Mouse (Mus musculus): ENCODE measurements around the gene Fen1.

The Fen1 gene

GRCm38 (mm10) chr19:10216101-10216500, 12.1 kb upstream of the Fen1 start:
- in situ Hi-C loops (cut with MboI, MseI): no loop called here

DNA sequence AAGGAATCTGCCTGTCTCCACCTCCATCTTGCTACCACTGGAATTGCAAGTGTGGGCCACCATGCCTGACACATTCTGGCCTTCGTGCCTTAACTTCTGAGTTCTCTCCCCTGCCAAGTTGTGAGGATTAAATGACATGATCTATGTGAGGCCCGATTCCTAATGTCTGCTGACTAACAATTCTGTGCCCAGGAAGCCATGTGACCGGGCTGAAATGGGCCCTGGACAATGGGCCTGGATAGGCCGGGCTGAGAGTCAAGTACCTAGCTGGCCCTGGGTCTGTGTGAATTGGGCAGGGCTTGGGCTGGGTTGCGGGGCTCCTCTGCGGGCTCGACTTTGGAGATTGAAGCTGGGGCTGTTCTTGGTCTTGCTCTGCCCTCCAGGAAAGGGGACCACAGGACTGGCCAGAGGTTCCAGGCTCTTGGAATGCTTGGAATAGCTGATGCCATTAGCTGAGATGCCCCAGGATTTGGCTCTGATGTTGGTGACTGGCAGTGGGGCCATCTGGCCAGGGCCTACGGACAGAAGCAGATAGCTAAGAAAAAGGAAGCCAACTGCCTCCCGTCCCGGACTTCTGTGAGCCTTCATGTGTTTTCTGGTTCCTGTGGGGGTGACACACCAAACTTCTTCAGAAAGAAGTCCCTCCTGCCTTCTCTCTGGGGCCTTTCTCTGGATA, 10.0 kb upstream of the Fen1 start:
- in situ Hi-C loops (cut with MboI, MseI): no loop called here

DNA sequence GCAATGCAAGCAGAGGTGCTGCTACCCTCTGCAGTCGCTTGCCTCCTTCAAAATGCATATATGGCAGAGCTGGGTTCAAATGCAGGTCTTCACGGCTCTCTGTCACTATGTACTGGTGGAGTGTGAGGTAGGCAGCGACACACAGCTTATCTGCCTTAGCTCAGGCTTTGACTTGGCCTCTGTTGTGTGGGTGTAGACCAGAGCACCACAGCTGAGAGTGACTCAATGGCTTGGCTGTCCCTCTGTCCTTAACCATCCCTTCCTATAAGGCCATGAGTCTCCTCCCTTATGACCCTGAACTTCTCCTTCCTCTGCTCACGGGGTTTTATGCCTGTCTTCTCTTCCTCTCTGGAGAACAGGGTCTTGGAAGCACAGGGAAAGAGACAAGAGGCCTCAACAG, 6.9 kb upstream of the Fen1 start:
- in situ Hi-C loops (cut with MboI, MseI): no loop called here

- in situ Hi-C loops (cut with MboI, MseI): no loop called here
Measured at GRCm38 (mm10) chr19:10208851-10209250, 4.9 kb upstream of the Fen1 start.

DNA sequence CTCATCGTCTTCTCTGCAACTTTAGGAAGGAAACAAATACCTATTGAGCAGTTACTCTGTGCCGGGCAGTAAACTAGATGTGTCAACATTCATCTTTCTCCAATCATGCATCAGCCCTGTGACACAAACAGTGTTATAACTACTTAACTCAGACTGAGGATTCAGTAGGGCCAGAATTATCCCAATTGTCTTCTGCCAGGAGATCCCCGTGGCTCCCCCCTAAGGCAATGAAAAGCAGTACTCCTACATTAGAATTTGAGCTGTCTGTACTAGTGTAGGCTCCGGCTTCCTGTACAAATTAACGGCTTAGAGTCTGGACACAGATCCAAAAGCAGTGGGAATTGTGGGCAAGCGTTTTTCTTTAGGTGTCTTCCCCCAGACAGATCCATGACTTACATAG, 1.1 kb upstream of the Fen1 start:
- in situ Hi-C loops (cut with MboI, MseI): no loop called here

- in situ Hi-C loops (cut with MboI, MseI): no loop called here
Measured at GRCm38 (mm10) chr19:10204616-10205001, 640 bp upstream of the Fen1 start.

GRCm38 (mm10) chr19:10203146-10203847, 672 bp downstream of the Fen1 start:
- in situ Hi-C loops (cut with MboI, MseI): no loop called here

GRCm38 (mm10) chr19:10198723-10199122, 5.2 kb downstream of the Fen1 start:
- in situ Hi-C loops (cut with MboI, MseI): loop anchor here (25.0 kb wide), 1 partner anchor 286 kb away; no protein-coding TSS in a partner anchor

DNA sequence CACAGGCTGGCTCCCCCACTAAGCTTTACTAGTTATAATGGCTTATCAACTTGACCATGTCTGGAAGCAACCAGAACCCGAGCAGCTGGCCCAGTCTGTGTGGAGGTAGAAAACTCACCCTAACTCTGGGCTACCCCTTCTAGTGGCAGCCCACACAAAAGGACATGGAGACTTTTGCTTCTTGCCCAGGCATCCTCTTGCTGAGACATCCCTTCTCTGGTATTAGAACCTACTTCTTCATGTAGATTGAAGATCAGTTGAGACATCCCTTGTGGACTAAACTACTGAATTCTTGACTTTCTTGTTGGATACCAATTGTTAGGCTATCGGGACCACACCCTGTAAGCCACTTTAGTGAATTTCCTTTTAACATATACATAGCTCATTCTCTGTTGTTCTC, 5.7 kb downstream of the Fen1 start:
- in situ Hi-C loops (cut with MboI, MseI): loop anchor here (25.0 kb wide), 1 partner anchor 286 kb away; no protein-coding TSS in a partner anchor

DNA sequence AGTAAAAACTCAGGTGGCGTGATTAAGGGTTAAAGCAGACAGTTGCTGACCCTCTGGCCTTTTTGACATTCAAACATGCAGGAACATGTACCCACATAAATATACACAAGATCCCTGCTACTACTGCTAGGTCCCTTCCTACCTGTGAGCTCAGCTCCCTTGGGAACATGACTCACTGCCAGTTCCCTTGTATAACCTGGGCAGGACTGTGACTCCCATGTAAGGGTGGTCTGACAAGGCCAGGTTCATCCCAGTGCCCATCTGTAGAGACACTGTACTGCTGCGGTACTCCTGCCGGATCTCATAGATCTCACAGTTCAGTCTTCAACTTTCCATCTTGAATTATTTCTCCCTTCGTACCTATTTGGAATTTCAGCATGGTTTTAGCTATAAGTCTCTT, 6.8 kb downstream of the Fen1 start:
- in situ Hi-C loops (cut with MboI, MseI): loop anchor here (25.0 kb wide), 1 partner anchor 285 kb away; no protein-coding TSS in a partner anchor

- in situ Hi-C loops (cut with MboI, MseI): loop anchor here (25.0 kb wide), 1 partner anchor 283 kb away; no protein-coding TSS in a partner anchor
Measured at GRCm38 (mm10) chr19:10195252-10195651, 8.7 kb downstream of the Fen1 start.

DNA sequence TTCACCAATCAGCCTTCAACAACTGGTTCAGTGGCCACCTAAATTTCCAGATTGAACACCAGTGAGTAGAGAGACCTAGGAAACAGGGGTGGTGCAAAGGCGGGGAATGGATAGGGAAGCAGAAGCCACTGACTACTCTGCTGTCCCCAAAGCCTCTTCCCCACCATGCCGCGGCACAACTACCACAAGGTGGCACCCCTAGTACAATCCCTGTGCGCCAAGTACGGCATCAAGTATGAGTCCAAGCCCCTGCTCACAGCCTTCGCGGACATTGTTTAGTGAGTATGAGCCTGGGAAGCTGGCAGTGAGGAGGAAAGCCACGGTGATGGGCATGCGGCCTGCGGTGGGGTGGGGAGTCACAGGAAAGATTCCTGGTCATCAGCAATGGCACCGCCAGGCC, 9.6 kb downstream of the Fen1 start:
- in situ Hi-C loops (cut with MboI, MseI): loop anchor here (25.0 kb wide), 1 partner anchor 282 kb away; no protein-coding TSS in a partner anchor

DNA sequence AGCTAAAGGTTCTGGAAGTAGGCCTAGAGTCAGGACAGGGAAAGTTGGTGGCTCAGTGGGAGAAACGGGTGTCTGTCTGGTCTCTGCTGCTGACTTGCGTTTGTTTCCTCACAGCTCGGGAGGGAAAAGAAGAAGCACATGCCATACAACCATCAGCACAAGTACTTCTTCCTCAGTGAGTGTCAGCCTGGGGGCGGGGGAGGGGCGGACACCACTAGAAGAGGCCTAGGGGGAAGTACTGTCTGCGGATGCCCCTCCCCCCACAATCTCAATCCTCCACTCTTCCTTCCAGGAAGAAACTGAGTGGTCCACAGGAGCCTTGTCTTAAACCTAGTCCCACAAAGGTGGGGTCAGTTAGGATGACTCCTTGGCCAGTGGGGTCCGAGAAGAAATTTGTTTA, 12.6 kb downstream of the Fen1 start:
- in situ Hi-C loops (cut with MboI, MseI): loop anchor here (25.0 kb wide), 1 partner anchor 279 kb away; no protein-coding TSS in a partner anchor

DNA sequence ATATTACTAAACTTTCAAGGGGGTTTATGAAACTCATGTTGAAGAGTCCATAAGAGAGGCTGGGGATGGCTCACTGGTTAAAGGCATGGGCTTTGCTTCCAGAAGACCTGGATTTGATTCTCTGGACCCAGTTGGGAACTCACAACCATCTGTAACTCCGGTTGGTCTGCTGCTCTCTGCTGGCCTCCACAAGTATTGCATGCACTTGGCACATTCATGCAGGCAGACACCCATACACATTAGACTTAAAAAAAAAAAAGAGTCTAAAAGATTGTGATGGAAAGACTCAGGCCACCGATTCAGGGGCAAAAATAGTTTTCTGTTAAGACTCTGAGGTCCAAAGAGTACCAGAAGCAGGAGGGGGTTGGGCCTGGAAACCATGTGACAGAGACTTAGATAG, 13.2 kb downstream of the Fen1 start:
- in situ Hi-C loops (cut with MboI, MseI): loop anchor here (25.0 kb wide), 1 partner anchor 278 kb away; no protein-coding TSS in a partner anchor

DNA sequence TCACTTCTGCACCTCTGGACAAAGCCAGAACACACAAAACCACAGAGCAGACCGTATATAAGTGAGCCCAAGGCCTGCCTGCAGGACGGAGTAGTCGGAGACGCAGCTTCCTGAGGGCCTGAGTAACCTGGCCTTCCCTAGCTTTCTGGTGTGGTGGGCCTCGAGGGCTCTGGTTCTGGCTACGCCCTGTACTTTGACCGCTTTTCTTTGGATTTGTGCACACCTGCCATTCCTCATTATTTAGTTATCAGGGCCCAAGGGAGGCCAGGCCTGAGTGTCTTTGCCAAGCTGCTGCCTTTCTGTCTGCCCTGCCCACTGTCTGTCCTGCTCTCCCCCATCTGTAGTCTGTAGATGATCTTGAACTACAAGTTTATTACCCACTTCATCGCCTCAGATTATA, 14.0 kb downstream of the Fen1 start:
- in situ Hi-C loops (cut with MboI, MseI): loop anchor here (5.0 to 25.0 kb wide), 2 partner anchors 88 to 278 kb away; partner anchors contain the start of gene Fads2

- in situ Hi-C loops (cut with MboI, MseI): loop anchor here (5.0 to 25.0 kb wide), 2 partner anchors 87 to 277 kb away; partner anchors contain the start of gene Fads2
Measured at GRCm38 (mm10) chr19:10189022-10189421, 14.9 kb downstream of the Fen1 start.

DNA sequence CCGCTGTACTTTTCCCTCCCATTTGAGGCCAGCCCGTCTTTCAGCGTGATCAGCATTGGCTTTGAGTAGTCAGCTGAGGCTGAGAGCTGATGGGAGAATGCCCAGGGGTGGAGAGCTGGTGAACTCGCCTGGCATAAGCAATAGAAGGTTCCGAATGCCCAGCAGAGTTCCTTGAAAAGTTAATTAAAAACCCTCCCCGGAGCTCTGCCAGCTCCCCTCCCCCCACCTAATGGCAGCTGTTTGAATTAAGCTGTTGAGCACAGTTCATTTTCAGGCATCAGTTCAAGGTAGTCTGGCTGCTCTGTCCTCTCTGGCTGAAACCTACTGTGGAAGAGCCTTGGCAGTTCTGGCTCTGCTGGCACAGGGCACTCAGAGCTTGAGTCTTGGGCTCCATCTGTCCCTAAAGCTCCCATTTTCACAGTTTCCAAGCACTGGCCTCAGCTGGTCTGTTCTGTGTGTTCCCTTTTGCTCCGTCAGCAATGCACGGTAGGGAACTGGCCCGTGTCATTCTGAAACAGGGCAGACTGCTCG, 15.6 kb downstream of the Fen1 start:
- in situ Hi-C loops (cut with MboI, MseI): loop anchor here (5.0 to 25.0 kb wide), 2 partner anchors 86 to 276 kb away; partner anchors contain the start of gene Fads2

GRCm38 (mm10) chr19:10186569-10186968, 17.4 kb downstream of the Fen1 start:
- in situ Hi-C loops (cut with MboI, MseI): loop anchor here (5.0 to 25.0 kb wide), 2 partner anchors 84 to 274 kb away; partner anchors contain the start of gene Fads2

DNA sequence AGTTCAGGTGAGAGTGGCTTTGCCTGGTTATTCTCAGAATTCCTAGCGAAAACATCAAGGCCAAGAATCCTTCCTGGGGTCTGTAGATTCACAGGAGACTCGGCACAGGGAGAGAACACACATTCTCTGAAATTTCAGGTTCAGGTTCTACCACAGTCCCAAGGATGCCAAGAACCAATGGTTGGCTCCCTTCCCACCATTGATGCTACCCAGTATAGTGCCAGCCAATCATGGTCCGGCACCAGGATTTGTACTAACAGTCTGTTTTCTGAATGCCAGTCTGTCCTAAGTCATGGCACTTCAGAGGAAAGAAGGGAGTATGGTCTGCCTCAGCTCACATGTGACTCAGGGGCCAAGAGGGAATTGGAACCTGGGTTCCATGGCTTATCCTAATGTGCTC, 18.1 kb downstream of the Fen1 start:
- in situ Hi-C loops (cut with MboI, MseI): loop anchor here (5.0 to 25.0 kb wide), 2 partner anchors 84 to 274 kb away; partner anchors contain the start of gene Fads2

DNA sequence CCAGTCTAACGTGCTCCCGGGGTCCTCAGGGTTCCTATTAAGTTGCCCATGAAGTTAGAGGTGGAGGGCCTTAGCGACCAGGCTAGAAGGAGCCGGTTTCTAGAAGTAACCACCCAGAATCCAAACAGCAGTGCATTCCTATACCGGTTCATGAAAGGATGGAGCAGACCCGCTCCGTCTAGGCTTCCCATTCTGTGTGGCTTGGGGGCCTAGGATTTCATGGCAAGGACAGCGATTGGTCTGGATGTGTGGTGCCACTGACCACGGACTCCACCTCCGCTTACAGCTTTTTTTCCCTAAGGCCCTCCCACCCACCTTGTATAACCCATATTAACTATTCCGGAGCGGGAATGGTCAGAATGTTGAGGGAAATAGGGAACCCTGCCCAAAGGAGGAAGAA, 19.9 kb downstream of the Fen1 start:
- in situ Hi-C loops (cut with MboI, MseI): loop anchor here (25.0 kb wide), 1 partner anchor 272 kb away; no protein-coding TSS in a partner anchor

GRCm38 (mm10) chr19:10183299-10183983, 20.5 kb downstream of the Fen1 start:
- in situ Hi-C loops (cut with MboI, MseI): loop anchor here (25.0 kb wide), 1 partner anchor 271 kb away; no protein-coding TSS in a partner anchor
